Mouse (Mus musculus) bone marrow, adult 2 months (tissue): ENCODE data around the gene Tmem222.

Source experiments
- CTCF ChIP-seq: fragments of 200-500 bp; IDR thresholded peaks from 2 replicates; pipeline ENCODE4 v1.5.1; 2011; ENCODE audit warnings: low read length, control low read depth; ENCODE audit not compliant: control insufficient read depth, insufficient read depth
- POLR2A ChIP-seq: fragments of 200-500 bp; IDR thresholded peaks from 2 replicates; pipeline ENCODE4 v1.6.1; 2011; ENCODE audit warnings: low read depth, mild to moderate bottlenecking, control low read depth, low read length, borderline replicate concordance; ENCODE audit not compliant: control insufficient read depth

GRCm38 (mm10) chr4:133237911-133238310 lies 39.7 kb downstream of the Tmem222 start:
- TF ChIP-seq CTCF (no peak), POLR2A (no peak)
